Mouse (Mus musculus): ENCODE measurements at regions not wholly inside any gene's neighbourhood (a gene's known extent, or its start where the extent isn't known, plus 50 kb on each side); places are given as distances from the start of the nearest gene placed in this dataset.
"Not testable (repeated sequence)": the region's sequence is repeated elsewhere in the genome, so short reads cannot be mapped to it uniquely, and the experiment has no call there.

DNA sequence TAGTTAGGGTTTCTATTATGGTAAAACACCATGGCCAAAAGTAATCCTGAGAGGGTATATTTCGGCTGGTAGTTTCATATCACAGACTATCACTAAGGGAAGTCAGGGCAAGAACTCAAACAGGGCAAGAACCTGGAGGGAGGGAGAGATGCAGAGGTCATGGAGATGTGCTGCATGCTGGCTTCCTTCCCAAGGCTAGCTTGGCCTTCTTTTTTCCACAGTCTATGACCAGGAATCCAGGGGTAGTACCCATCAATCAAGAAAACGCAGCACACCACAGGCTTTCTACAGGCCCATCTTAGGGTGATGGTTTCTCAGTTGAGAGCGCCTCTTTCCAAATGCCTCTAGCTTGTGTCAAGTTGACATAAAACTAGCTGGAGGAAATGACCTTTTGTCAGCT, 126.1 kb upstream of the Stt3b start:
- Histone ChIP-seq H3K9ac (ENCODE audit: low read depth, low read length) (no peak overlapping the region), H3K27me3 (ENCODE audit: control insufficient read depth, insufficient read depth, low read length) (no peaks in the 10 kb centered on the region), H3K4me2 (no peak overlapping the region), H3K27ac (ENCODE audit: low read depth, low read length) (no peak overlapping the region), H3K4me3 (ENCODE audit: low read depth, low read length) (no peak overlapping the region), H3K4me1 (ENCODE audit: control insufficient read depth, insufficient read depth, low read length) (0 out of 2 replicates have a peak, but pooled peaks cover 2% of the 10 kb centered on the region), H3K36me3 (ENCODE audit: control insufficient read depth, insufficient read depth, low read length) (no peaks in the 10 kb centered on the region), H3K9me3 (replicated peaks; ENCODE audit: control insufficient read depth, low read length) (no peaks in the 10 kb centered on the region; the same call in 1 of the 2 replicates)
- no peak for ATAC-seq (replicated peaks; ENCODE audit: insufficient number of reproducible peaks, low FRiP score, low TSS enrichment)
- 79% methylated on average over 3 of the region's 3 CpGs for WGBS (ENCODE audit: insufficient replicate concordance)

DNA sequence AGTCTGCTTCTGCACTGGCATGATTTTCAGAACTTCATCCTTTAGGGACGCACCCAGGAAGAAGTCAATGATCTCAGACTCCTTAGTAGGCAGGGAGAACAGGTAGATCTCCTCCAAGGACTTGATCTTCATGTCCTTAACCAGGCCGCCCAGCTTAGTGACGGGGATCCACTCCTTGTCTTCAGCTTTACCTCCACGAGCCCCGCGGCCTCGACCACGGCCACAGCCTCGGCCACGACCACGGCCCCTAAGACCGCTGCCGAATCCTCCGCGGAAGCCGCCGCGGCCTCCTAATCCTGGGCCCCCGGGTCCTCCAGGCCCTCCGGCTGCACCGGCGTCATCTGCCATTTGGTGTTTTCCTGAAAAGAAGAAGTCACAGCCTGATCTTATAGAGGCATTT, 128.0 kb upstream of the Stt3b start:
- not testable (repeated sequence) for H3K4me1 ChIP-seq (ENCODE audit: control insufficient read depth, insufficient read depth, low read length); H3K4me2 ChIP-seq; H3K36me3 ChIP-seq (ENCODE audit: control insufficient read depth, insufficient read depth, low read length); H3K27me3 ChIP-seq (ENCODE audit: control insufficient read depth, insufficient read depth, low read length); ATAC-seq (replicated peaks; ENCODE audit: insufficient number of reproducible peaks, low FRiP score, low TSS enrichment); H3K9ac ChIP-seq (ENCODE audit: low read depth, low read length); H3K9me3 ChIP-seq (replicated peaks; ENCODE audit: control insufficient read depth, low read length); H3K4me3 ChIP-seq (ENCODE audit: low read depth, low read length); H3K27ac ChIP-seq (ENCODE audit: low read depth, low read length)
- 90% methylated on average over 22 of the region's 22 CpGs for WGBS (ENCODE audit: insufficient replicate concordance)

DNA sequence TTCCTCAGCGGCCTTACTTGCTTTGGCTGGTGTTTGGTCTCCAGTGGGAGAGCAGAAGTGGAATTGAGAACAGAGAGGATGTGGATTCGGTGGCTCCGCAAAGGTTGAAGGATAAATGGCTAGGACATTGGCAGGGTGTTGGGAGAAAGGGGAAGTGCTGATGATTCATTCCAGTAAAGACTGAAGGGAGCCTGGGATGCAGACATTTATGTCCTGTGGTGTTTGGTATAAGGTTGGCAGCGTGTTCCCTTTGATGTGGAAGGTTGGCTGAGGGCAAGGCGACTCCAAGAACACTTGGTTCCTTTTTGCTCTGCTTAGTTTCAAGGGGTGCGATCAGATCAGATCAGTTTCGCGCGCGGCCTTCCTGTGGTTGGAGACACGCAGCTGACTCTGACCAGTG, 136.5 kb upstream of the Stt3b start:
- no peak for ATAC-seq (replicated peaks; ENCODE audit: insufficient number of reproducible peaks, low FRiP score, low TSS enrichment)

DNA sequence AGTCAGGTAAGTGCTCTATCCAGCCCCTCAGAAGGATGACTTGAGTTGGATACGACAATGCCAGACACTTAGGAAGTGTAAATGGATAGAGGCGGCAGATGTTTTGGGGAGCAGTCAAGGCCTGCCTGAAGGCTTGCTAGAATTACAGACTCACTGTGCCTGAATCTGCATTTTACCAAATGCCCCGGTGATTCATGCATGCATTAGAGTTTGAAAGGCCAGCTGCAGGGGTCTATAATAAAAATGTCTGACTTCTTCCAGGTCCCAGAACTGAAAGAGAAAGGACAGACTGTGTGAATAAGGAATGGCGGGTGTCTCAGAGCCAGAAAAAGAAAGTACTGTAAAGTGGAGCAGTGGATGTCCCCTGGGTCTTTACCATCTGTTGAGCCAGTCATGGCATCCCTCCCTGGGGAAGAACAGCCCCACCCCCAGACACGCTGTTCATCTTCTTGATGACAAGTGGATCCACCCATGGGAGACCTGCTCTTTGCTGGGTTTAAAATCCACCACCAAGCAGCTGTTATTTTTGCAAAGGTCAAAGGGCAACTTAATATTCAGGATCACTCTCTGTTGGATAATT, 140.6 kb upstream of the Stt3b start:
- Histone ChIP-seq H3K27ac (ENCODE audit: low read depth, low read length) (no peak overlapping the region), H3K36me3 (ENCODE audit: control insufficient read depth, insufficient read depth, low read length) (no peaks in the 10 kb centered on the region)

More for the DNA sequence above, 136.5 kb upstream of the Stt3b start:
- Histone ChIP-seq H3K9me3 (replicated peaks; ENCODE audit: control insufficient read depth, low read length) (no peaks in the 10 kb centered on the region), H3K27me3 (ENCODE audit: control insufficient read depth, insufficient read depth, low read length) (no peaks in the 10 kb centered on the region), H3K4me3 (ENCODE audit: low read depth, low read length) (no peak overlapping the region), H3K9ac (ENCODE audit: low read depth, low read length) (no peak overlapping the region), H3K4me1 (ENCODE audit: control insufficient read depth, insufficient read depth, low read length) (no peaks in the 10 kb centered on the region), H3K4me2 (no peak overlapping the region), H3K36me3 (ENCODE audit: control insufficient read depth, insufficient read depth, low read length) (no peaks in the 10 kb centered on the region), H3K27ac (ENCODE audit: low read depth, low read length) (no peak overlapping the region)
- WGBS (ENCODE audit: insufficient replicate concordance) = 72% methylated on average over 11 of the region's 11 CpGs

DNA sequence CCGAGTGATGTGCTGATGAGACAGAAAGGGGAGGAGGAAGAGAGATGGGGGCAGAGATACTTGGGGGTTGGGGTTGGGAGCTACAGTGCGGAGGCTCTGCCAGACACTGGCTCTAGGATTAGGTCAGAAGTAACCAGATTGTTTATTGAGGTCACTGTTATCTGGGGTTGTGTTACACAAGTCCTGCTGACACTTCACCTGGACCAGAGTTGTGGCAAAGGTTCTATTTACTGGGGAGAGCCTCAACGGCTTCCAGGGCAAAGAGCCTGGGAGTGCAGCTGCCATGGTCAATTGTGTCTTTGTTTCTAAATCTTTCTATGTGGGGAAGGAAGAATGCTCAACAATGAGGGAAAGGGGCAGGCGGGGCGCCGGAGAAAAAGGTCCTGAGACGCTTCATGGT, 144.6 kb upstream of the Stt3b start:
- H3K27me3 ChIP-seq (ENCODE audit: control insufficient read depth, insufficient read depth, low read length) = no peaks in the 10 kb centered on the region
- no peak for ATAC-seq (replicated peaks; ENCODE audit: insufficient number of reproducible peaks, low FRiP score, low TSS enrichment)
- H3K4me3 ChIP-seq (ENCODE audit: low read depth, low read length) = no peak overlapping the region
- H3K9ac ChIP-seq (ENCODE audit: low read depth, low read length) = no peak overlapping the region
- 87% methylated on average over 7 of the region's 7 CpGs for WGBS (ENCODE audit: insufficient replicate concordance)
- H3K4me2 ChIP-seq = no peak overlapping the region
- H3K36me3 ChIP-seq (ENCODE audit: control insufficient read depth, insufficient read depth, low read length) = no peaks in the 10 kb centered on the region
- no peaks in the 10 kb centered on the region for H3K9me3 ChIP-seq (replicated peaks; ENCODE audit: control insufficient read depth, low read length)
- H3K4me1 ChIP-seq (ENCODE audit: control insufficient read depth, insufficient read depth, low read length) = no peaks in the 10 kb centered on the region; the same call in 1 of the 2 replicates
- H3K27ac ChIP-seq (ENCODE audit: low read depth, low read length) = no peak overlapping the region

More for the DNA sequence above, 140.6 kb upstream of the Stt3b start:
- ATAC-seq (replicated peaks; ENCODE audit: insufficient number of reproducible peaks, low FRiP score, low TSS enrichment) = no peak
- Histone ChIP-seq H3K4me1 (ENCODE audit: control insufficient read depth, insufficient read depth, low read length) (no peaks in the 10 kb centered on the region), H3K4me2 (no peak overlapping the region), H3K4me3 (ENCODE audit: low read depth, low read length) (no peak overlapping the region), H3K9me3 (replicated peaks; ENCODE audit: control insufficient read depth, low read length) (no peaks in the 10 kb centered on the region), H3K9ac (ENCODE audit: low read depth, low read length) (no peak overlapping the region), H3K27me3 (ENCODE audit: control insufficient read depth, insufficient read depth, low read length) (no peaks in the 10 kb centered on the region)
- 72% methylated on average over 5 of the region's 5 CpGs for WGBS (ENCODE audit: insufficient replicate concordance)

DNA sequence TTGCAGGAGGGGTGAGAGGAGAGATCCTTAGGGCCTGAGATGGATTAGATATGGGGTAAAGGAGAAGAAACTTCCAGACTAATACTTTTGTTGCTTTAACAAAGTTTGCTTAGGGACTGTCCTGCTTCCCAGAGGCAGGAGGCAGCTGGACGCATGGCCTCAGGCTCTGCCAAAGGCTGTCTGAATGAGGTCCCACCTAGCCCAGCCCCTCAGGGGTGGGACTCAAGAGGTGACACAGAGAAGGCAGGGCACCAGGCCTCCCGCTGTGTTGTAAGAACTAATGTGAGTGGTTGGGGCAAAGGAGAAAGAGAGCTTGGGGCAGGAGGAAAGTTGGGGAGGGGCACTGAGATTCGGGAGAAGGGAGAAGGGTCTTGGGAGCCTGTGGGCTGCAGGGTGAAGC, 145.9 kb upstream of the Stt3b start:
- H3K9me3 ChIP-seq (replicated peaks; ENCODE audit: control insufficient read depth, low read length) = no peaks in the 10 kb centered on the region
- no peak overlapping the region for H3K9ac ChIP-seq (ENCODE audit: low read depth, low read length)
- no peaks in the 10 kb centered on the region; the same call in 1 of the 2 replicates for H3K4me1 ChIP-seq (ENCODE audit: control insufficient read depth, insufficient read depth, low read length)
- 25% methylated on average over 3 of the region's 3 CpGs for WGBS (ENCODE audit: insufficient replicate concordance)
- ATAC-seq (replicated peaks; ENCODE audit: insufficient number of reproducible peaks, low FRiP score, low TSS enrichment) = no peak
- H3K4me3 ChIP-seq (ENCODE audit: low read depth, low read length) = no peak overlapping the region
- no peak overlapping the region for H3K27ac ChIP-seq (ENCODE audit: low read depth, low read length)
- H3K36me3 ChIP-seq (ENCODE audit: control insufficient read depth, insufficient read depth, low read length) = no peaks in the 10 kb centered on the region
- no peak overlapping the region for H3K4me2 ChIP-seq
- H3K27me3 ChIP-seq (ENCODE audit: control insufficient read depth, insufficient read depth, low read length) = no peaks in the 10 kb centered on the region

DNA sequence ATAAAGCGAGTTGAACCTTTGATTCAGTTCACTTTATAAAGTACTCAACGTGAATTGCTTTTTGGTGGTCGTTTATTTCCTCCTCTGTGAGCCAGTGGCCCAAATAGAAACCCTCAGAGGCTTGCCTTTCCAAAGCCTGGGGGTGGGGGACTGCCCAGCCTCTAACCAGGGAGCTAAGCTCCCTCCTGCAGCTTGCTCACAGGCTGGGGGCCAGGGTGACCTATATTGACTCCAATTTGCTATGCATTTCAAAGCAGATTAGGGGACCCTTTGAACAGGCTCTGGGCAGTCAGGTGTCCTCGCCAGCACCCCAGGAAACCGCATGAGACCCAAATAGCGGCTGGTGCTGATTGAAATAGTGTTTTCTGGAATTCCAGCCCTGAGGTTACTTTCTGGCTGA, 146.4 kb upstream of the Stt3b start:
- Histone ChIP-seq H3K4me2 (no peak overlapping the region), H3K27ac (ENCODE audit: low read depth, low read length) (no peak overlapping the region), H3K4me3 (ENCODE audit: low read depth, low read length) (no peak overlapping the region), H3K4me1 (ENCODE audit: control insufficient read depth, insufficient read depth, low read length) (no peaks in the 10 kb centered on the region; the same call in 1 of the 2 replicates), H3K9ac (ENCODE audit: low read depth, low read length) (no peak overlapping the region), H3K27me3 (ENCODE audit: control insufficient read depth, insufficient read depth, low read length) (no peaks in the 10 kb centered on the region), H3K9me3 (replicated peaks; ENCODE audit: control insufficient read depth, low read length) (no peaks in the 10 kb centered on the region), H3K36me3 (ENCODE audit: control insufficient read depth, insufficient read depth, low read length) (no peaks in the 10 kb centered on the region)
- 22% methylated on average over 6 of the region's 6 CpGs for WGBS (ENCODE audit: insufficient replicate concordance)
- ATAC-seq (replicated peaks; ENCODE audit: insufficient number of reproducible peaks, low FRiP score, low TSS enrichment) = no peak

DNA sequence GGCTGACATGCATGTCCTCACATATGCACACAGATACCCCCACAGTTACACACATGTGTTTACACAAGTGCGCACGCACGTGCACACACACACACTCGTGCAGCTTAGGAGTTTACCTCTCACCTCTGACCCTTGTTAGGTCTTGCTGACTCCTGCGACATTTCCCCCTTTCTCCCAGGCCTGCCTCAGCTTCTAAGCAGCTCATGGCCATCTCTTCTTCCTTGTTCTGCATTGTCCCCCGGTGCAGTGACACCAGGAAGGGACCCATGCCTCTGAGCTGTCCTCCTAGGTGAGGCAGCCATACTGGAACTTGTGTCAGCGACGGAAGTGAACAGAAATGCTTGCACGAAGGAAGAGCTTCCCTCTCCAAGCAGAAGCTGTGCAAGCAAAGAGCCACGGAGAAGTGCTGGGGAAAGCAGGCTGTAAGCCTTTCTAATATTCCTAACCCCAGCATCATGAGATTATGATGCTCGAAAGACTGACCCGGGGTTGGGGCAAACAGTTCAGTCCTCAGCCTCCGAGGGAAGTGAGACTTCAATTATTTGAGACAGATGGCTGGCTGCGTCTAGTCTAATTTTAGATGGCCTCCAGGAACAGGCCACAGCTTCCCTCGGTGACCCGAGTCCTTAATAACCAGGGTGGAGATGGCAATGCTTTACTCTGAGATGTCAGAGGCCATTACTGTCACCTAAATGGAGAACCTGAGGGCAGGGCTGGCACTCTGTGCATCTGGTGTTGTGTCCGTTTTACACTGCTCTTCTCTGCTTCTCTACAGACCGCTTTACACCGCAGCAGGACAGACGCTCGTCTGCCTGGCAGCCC, 147.9 kb upstream of the Stt3b start:
- 66% methylated on average over 21 of the region's 21 CpGs for WGBS (ENCODE audit: insufficient replicate concordance)
- H3K4me2 ChIP-seq = no peak overlapping the region

DNA sequence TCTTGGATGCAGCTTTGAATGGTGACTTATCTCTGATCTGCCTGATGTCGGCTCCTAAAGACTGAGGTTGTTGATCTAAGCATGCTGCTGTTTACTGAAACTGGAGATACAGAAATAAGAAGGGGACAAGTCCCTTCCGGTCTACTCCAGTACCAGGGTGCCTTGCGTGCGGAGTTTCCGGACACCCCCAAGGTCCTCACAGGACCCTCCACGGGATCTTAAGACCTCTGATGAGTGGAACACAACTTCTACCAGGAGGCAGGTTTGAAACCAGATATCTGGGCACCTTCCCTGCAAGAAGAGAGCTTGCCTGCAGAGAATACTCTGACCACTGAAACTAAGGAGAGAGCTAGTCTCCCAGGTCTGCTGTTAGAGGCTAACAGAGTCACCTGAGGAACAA, 148.9 kb upstream of the Stt3b start:
- 79% methylated on average over 6 of the region's 6 CpGs for WGBS (ENCODE audit: insufficient replicate concordance)
- not testable (repeated sequence) for H3K27me3 ChIP-seq (ENCODE audit: control insufficient read depth, insufficient read depth, low read length); H3K4me1 ChIP-seq (ENCODE audit: control insufficient read depth, insufficient read depth, low read length); H3K36me3 ChIP-seq (ENCODE audit: control insufficient read depth, insufficient read depth, low read length); H3K27ac ChIP-seq (ENCODE audit: low read depth, low read length); H3K9me3 ChIP-seq (replicated peaks; ENCODE audit: control insufficient read depth, low read length); H3K9ac ChIP-seq (ENCODE audit: low read depth, low read length); H3K4me2 ChIP-seq; ATAC-seq (replicated peaks; ENCODE audit: insufficient number of reproducible peaks, low FRiP score, low TSS enrichment); H3K4me3 ChIP-seq (ENCODE audit: low read depth, low read length)

More for the DNA sequence above, 147.9 kb upstream of the Stt3b start:
- no peak for ATAC-seq (replicated peaks; ENCODE audit: insufficient number of reproducible peaks, low FRiP score, low TSS enrichment)
- Histone ChIP-seq H3K4me1 (ENCODE audit: control insufficient read depth, insufficient read depth, low read length) (no peaks in the 10 kb centered on the region; the same call in 1 of the 2 replicates), H3K9me3 (replicated peaks; ENCODE audit: control insufficient read depth, low read length) (no peaks in the 10 kb centered on the region), H3K9ac (ENCODE audit: low read depth, low read length) (no peak overlapping the region), H3K27ac (ENCODE audit: low read depth, low read length) (no peak overlapping the region), H3K27me3 (ENCODE audit: control insufficient read depth, insufficient read depth, low read length) (no peaks in the 10 kb centered on the region), H3K4me3 (ENCODE audit: low read depth, low read length) (no peak overlapping the region), H3K36me3 (ENCODE audit: control insufficient read depth, insufficient read depth, low read length) (no peaks in the 10 kb centered on the region)

All from heart, embryonic 11.5 days (tissue).